Mouse (Mus musculus) small intestine, adult 2 months (tissue): ENCODE data around the gene Doxl2.

Experiments used
- CTCF ChIP-seq: fragments of 200-500 bp; IDR thresholded peaks from 2 replicates; pipeline ENCODE4 v1.5.1; 2012; ENCODE audit warnings: low read depth, mild to moderate bottlenecking, control low read depth, inconsistent platforms, low read length, moderate library complexity, mixed read lengths; ENCODE audit not compliant: insufficient replicate concordance, insufficient read length; ENCODE audit errors: extremely low read depth
- POLR2A ChIP-seq: fragments of 200-500 bp; IDR thresholded peaks from 2 replicates; pipeline ENCODE4 v1.6.1; 2012; ENCODE audit warnings: low read depth, mild to moderate bottlenecking, control low read depth, inconsistent platforms, low read length, moderate library complexity

DNA sequence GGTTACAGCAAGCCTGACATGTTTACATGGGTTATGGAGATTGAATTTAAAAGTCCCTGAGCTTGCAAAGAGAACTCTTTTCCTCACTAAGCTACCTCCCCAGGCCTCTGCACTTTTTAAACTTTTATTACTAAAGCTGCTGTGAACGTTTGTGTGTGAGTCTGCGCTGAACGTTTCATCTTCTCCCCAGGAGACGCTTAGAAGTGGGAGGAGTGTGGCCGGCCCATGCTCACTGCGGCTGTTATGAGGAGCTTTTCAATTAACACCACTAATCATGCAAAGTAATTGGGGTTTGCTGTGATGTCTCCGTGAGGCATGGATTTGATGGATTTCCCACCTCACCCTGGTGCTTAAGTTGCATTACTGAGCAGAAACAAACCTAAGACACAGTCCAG is 34.4 kb downstream of the Doxl2 start:
- TF ChIP-seq POLR2A (no peak), CTCF (no peak)
